Mouse (Mus musculus) layer of hippocampus, adult 2 months (tissue): Measurements from ENCODE around the gene Ophn1. TPM values are rescaled to one million over a fixed set of nuclear protein-coding genes. Genes with fewer than 3 reads are reported as not detected.

Source experiments
- DNase-seq, 2 experiments: peaks; one replicate each; pipeline ENCODE4 v3.0.0; 2022; ENCODE audit warnings: low spot score in 2 of 2
- H3K27ac ChIP-seq: fragments of 200-600 bp; 2 replicates; pipeline ENCODE4 v1.8.1; 2022
- H3K4me3 ChIP-seq: fragments of 200-600 bp; 2 replicates; pipeline ENCODE4 v1.8.1; 2022; ENCODE audit warnings: mild to moderate bottlenecking
- CTCF ChIP-seq: fragments of 200-600 bp; conservative IDR thresholded peaks from 2 replicates; pipeline ENCODE4 v1.8.1; 2022; ENCODE audit warnings: antibody characterized with exemption, mild to moderate bottlenecking, moderate library complexity
- microRNA-seq, 2 experiments: library from miRNA; unstranded; fragments of <30 nt; microRNA quantifications; one replicate each; pipeline ENCODE4 v1.2.0; 2021
- total RNA-seq, 2 experiments: library from RNA; stranded (reverse); gene quantifications; 2 replicates each; pipeline ENCODE4 v1.2.3; 2021

Gene Ophn1
- total RNA-seq, 2 experiments from 2014 or later: 39.6 to 41.3 TPM

- no peak overlapping the region for H3K27ac ChIP-seq
- no peak for DNase-seq
- TF ChIP-seq CTCF: no peak
- no peak overlapping the region for H3K4me3 ChIP-seq
Measured at GRCm38 (mm10) chrX:98722991-98723390, 167.8 kb downstream of the Ophn1 start.

DNA sequence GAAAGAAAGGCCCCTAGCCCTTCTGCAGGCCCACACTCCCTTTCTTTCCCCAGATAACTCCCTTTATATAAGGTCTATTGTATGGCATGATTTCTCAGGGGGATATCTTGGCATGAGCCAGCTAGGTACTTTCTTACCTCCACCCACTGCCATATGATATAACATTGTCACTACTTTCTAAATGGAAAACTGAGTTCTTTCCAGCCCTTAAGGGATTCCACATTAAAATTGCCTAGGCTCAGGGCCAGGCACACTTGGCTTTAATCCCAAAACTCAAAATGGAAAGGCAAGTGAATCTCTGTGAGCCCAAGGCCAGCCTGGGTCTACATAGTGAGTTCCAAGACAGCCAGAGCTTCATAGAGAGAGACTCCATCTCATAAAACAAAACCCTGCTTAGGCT, 183.1 kb downstream of the Ophn1 start:
- H3K27ac ChIP-seq: no peak overlapping the region
- no peak for DNase-seq
- no peak overlapping the region for H3K4me3 ChIP-seq
- no peak for TF ChIP-seq CTCF

GRCm38 (mm10) chrX:98701635-98702034, 189.2 kb downstream of the Ophn1 start:
- peak; percentile 31 to 36 for DNase-seq
- Histone ChIP-seq H3K4me3 (no peak overlapping the region), H3K27ac (no peak overlapping the region)
- TF ChIP-seq CTCF: peak; percentile 86

DNA sequence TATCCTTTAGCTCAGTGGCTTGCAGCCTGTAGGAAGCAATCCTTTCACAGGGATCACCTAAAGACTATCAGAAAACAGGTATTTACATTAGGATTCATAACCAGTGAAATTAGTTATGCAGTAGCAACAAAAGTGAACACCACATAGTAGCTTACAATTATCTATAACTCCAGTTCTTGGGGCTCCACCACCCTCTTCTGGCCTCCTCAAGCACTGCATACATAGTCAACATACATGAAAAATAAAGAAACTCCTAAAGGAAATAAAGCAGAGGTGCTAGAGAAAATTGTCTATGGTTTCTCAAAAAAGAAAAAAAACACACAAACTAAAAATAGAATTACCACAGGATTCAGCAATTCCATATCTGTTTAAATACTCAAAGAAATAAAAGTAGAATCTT, 208.2 kb downstream of the Ophn1 start:
- DNase-seq: no peak
- no peak overlapping the region for H3K27ac ChIP-seq
- H3K4me3 ChIP-seq: no peak overlapping the region
- peak; percentile 68 for TF ChIP-seq CTCF

DNA sequence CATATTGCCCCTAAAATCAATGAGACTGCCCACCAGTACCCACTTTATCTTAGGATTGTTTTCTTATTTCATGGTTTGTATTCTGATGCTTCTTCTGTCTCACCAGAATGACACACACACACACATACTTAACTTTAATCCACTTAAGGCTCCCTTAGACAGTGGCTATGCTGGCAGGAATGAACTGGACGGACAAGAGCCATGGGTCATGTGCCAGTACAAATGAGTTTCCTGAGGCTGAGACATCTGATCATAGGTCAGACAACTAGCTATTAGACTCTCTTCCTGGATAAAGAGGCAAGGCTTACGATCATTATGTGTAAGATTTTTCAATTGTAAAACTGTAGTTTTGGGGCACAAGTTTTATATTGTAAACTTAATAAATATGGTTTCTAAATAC, 209.5 kb downstream of the Ophn1 start:
- TF ChIP-seq CTCF: no peak
- Histone ChIP-seq H3K27ac (no peak overlapping the region), H3K4me3 (no peak overlapping the region)
- no peak for DNase-seq

DNA sequence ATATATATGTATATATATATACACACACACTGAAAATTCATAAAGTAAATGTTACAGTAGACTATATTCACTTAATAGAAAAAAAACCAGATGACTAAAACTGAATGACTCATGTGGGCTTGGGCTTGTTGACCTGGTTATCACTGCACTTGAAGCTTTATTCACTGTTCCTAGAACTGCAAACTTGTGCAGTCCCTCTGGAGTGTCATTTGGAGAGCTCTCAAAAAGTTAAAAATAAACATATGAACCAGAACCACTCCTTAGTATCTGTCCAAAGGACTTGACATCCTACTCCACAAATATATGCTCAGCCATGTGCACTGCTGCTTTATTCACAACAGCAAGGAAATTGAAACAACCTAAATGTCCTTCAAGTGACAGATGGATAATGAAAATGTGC, 219.8 kb downstream of the Ophn1 start:
- H3K4me3 ChIP-seq: no peak overlapping the region
- no peak overlapping the region for H3K27ac ChIP-seq
- DNase-seq: no peak
- TF ChIP-seq CTCF: no peak

- DNase-seq: no peak
- no peak for TF ChIP-seq CTCF
- Histone ChIP-seq H3K4me3 (no peak overlapping the region), H3K27ac (no peak overlapping the region)
Measured at GRCm38 (mm10) chrX:98651431-98651830, 239.4 kb downstream of the Ophn1 start.

- H3K27ac ChIP-seq: no peak overlapping the region
- TF ChIP-seq CTCF: no peak
- DNase-seq: peak in 1 of 2 experiments; percentile 1
- H3K4me3 ChIP-seq: no peak overlapping the region
Measured at GRCm38 (mm10) chrX:98628666-98629404, 262.0 kb downstream of the Ophn1 start.

DNA sequence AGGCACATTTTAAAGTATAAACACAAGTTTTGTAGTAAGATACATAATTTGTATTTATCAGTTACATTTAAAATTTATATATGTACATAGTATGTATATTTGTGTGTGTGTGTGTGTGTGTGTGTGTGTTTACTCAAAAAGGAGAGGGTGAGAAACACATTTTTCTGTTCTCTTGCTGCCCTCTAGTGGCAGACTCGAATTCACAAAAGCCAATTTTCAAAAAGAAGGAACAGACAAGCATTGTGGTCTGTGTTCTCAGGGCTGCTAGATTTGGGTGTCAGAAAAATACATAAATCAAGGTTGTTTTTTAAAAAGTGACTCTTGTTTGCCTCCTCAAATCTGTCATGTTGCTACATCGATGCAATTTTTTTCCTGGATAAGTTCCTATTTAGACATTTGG, 272.0 kb downstream of the Ophn1 start:
- peak; percentile 74 for TF ChIP-seq CTCF
- Histone ChIP-seq H3K4me3 (no peak overlapping the region), H3K27ac (no peak overlapping the region)
- DNase-seq: peak; percentile 33 to 44

GRCm38 (mm10) chrX:98617426-98617825, 273.4 kb downstream of the Ophn1 start:
- Histone ChIP-seq H3K27ac (no peak overlapping the region), H3K4me3 (no peak overlapping the region)
- no peak for TF ChIP-seq CTCF
- no peak for DNase-seq

DNA sequence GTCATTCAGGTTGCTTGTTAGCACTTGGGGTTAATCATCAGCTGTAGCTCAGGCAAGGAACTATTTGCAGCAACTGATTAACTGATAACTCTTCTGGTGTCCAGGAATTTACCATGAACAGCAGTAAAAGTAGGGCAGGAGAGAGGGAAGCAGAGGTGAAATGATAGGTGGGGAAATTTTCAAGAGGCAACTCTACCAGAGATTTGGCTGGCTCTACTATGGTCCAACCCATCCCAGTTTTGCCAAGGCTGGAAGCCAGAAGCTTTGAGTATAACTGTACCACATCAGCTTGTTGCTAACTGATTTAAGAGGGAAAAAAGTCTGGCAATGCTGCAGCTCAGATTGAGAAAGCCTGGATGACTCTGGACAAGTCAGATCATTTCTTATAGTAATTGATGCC, 316.6 kb downstream of the Ophn1 start:
- no peak overlapping the region for H3K4me3 ChIP-seq
- DNase-seq: no peak
- no peak overlapping the region for H3K27ac ChIP-seq
- TF ChIP-seq CTCF: no peak

DNA sequence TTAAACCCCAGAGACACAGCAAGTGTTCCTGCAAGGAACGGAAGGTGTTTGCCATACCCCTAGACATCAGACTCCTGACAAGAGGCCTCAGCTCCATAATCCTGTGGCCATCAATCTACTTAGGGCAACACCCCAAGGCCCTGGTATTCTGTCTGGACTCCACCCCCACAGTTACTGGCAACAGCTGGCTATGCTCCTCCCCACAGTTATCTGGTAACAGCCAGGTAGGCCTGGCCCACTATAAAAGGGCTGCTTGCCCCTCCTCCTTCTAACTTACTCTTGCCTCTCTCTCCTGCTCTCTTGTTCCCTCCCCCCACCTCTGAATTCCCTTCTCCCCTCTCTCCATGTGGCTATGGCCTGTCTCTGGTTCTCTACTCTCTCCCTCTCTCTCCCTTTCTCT, 344.4 kb downstream of the Ophn1 start:
- no peak for TF ChIP-seq CTCF
- no peak for DNase-seq
- no peak overlapping the region for H3K27ac ChIP-seq
- no peak overlapping the region for H3K4me3 ChIP-seq

DNA sequence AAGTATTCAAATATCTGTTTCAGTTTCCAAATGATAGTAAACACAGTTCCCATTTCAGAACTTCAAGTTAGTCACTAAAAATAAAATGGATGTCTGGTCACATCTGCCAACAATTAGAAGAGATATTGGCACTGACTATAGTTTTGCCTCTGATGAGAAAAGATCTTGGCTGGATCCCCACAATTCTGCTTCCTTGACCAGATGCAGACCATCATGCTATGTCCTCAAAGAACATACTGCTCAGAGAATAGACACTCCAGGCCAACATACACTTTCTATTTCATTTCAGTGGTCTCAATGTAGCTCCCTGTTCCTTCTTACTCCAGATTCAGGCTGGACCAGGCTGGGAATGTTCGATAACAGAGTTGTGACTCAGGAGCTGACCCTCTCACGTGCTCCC, 375.5 kb downstream of the Ophn1 start:
- TF ChIP-seq CTCF: no peak
- DNase-seq: no peak
- Histone ChIP-seq H3K27ac (no peak overlapping the region), H3K4me3 (no peak overlapping the region)

DNA sequence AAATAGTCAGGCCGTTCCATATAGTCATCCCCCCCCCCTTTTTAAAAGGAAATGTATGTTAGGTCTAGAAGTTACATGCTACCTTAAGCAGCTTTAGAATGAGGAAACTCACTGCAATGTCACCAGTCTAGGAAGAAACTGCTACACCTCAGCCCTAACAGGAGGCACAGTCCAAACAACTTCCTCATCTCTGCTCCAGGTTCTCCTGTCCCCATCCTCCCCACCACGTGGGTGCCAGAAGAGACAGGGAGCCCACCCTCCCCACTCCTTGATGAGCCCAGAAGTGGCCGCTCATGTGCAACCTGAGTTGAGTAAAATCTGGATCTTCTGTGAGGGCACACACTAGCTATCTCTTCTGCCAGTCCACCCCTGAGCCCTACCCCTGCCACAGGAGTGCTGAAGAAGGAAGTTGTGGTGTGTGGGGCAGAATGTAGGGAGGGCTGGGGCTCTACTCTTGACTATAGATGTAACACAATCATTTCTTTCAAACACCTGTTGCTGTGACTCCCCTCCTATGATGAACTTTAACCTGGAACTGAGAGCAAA, 376.4 kb downstream of the Ophn1 start:
- Histone ChIP-seq H3K4me3 (no peak overlapping the region), H3K27ac (no peak overlapping the region)
- no peak for TF ChIP-seq CTCF
- DNase-seq: no peak

Small RNAs within 50 kb of the gene (microRNA-seq; reads per million reads assigned to microRNA genes)
- 0 reads per million in 2 experiments for gene Gm27554

Other genes with a start within 250 kb of the Ophn1 start
- 10 to 100 TPM; 36.8 to 40.5 TPM for gene Yipf6, start 45.3 kb upstream of the Ophn1 start, total RNA-seq
- 1 to 10 TPM; 7.6 to 9.0 TPM for gene Stard8, start 112.2 kb upstream of the Ophn1 start, total RNA-seq
- gene Efnb1, start 245.1 kb upstream of the Ophn1 start, total RNA-seq: 10 to 100 TPM; 11.8 to 17.5 TPM